Mouse (Mus musculus): Measurements from ENCODE around the gene Aifm3.
"Not testable (repeated sequence)": the region's sequence is repeated elsewhere in the genome, so short reads cannot be mapped to it uniquely, and the experiment has no call there.

GRCm38 (mm10) chr16:17554702-17555101 is 65.3 kb downstream of the Aifm3 start:
- not testable (repeated sequence) for TF ChIP-seq CTCF (IDR thresholded peaks at IDR 0.05; ENCODE audit: borderline replicate concordance, insufficient read depth, low read depth, low read length); POLR2A (IDR thresholded peaks at IDR 0.05; ENCODE audit: borderline replicate concordance, insufficient read depth, low read length)

Measured in cerebellum, adult 2 months (tissue).